Mouse (Mus musculus): ENCODE measurements around the gene Ndufa1. TPM values are rescaled to one million over a fixed set of nuclear protein-coding genes. Genes with fewer than 3 reads are reported as not detected.
"Not testable (repeated sequence)": the region's sequence is repeated elsewhere in the genome, so short reads cannot be mapped to it uniquely, and the experiment has no call there.

The Ndufa1 gene
- polyA plus RNA-seq, 2 experiments: 169 to 273 TPM

DNA sequence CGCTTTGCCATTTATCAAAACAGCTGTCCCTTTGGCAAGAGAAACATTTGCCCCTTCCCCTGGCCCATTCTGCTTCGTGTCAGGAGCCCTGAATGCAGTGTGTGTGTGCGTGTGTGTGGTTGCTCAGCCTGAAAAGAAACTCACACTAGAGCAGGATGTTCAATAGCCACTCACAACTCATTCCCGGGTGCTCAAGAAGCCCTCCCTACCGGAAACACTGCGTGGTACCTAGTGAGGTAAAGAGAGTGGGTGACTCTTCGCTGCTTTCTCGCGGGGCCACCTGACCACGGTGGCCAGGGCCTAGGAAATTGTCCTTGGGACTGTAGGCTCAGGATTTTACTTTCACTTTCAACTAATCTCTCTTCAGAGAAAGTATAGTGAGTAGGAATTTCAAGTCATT is 29.8 kb downstream of the Ndufa1 start:
- WGBS (ENCODE audit: insufficient replicate concordance): 68% methylated on average over 10 of the region's 10 CpGs
- H3K9me3 ChIP-seq (ENCODE audit: control insufficient read depth, low read length): no peaks in the 10 kb centered on the region
- no peaks in the 10 kb centered on the region for H3K4me1 ChIP-seq (replicated peaks; ENCODE audit: control insufficient read depth in 2 of 2, insufficient read depth in 2 of 2, low read length in 1 of 2)
- H3K27me3 ChIP-seq (ENCODE audit: control insufficient read depth, insufficient read depth, low read length): no peaks in the 10 kb centered on the region
- no peak overlapping the region for H3K27ac ChIP-seq
- H3K36me3 ChIP-seq (replicated peaks; ENCODE audit: control insufficient read depth, insufficient read depth, low read depth): no peaks in the 10 kb centered on the region
- DNase-seq (ENCODE audit: low read depth in 3 of 3, low spot score in 3 of 3): no peak
- H3K4me2 ChIP-seq (ENCODE audit: low read depth): no peak overlapping the region
- no peak overlapping the region for H3K4me3 ChIP-seq (ENCODE audit: insufficient read depth in 1 of 2, low read depth in 2 of 2, low read length in 2 of 2)
- TF ChIP-seq CTCF (IDR thresholded peaks at IDR 0.05; ENCODE audit: low read depth): no peak
- no peak for TF ChIP-seq EP300 (IDR thresholded peaks at IDR 0.05; ENCODE audit: low read depth)
- ATAC-seq (ENCODE audit: insufficient read depth): no peak
- H3K9ac ChIP-seq (replicated peaks): no peak overlapping the region

DNA sequence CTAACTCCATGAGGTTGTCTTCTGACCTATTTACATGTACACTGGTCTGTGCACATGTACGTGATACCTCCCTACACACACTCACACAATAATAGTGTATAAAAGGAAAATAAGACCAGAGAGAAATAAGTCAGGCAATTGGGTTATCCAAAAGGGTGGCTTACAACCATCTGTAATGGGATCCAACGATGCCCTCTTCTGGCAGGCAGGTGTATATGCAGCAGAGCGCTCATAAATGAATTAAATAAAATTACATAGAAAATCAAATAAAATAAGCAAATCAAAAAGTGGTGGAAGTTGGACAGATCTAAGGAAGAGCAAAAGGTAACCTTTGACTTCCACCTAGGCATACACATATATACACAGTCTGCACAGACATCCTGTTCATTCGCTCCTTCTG is 33.1 kb downstream of the Ndufa1 start:
- Histone ChIP-seq H3K36me3 (replicated peaks; ENCODE audit: control insufficient read depth, insufficient read depth, low read depth) (no peaks in the 10 kb centered on the region), H3K4me1 (replicated peaks; ENCODE audit: control insufficient read depth in 2 of 2, insufficient read depth in 2 of 2, low read length in 1 of 2) (no peaks in the 10 kb centered on the region), H3K27me3 (ENCODE audit: control insufficient read depth, insufficient read depth, low read length) (no peaks in the 10 kb centered on the region), H3K4me2 (ENCODE audit: low read depth) (no peak overlapping the region), H3K4me3 (ENCODE audit: insufficient read depth in 1 of 2, low read depth in 2 of 2, low read length in 2 of 2) (no peak overlapping the region), H3K9ac (replicated peaks) (no peak overlapping the region), H3K9me3 (ENCODE audit: control insufficient read depth, low read length) (no peaks in the 10 kb centered on the region), H3K27ac (no peak overlapping the region)
- ATAC-seq (ENCODE audit: insufficient read depth): no peak
- WGBS (ENCODE audit: insufficient replicate concordance): 46% methylated on average over 4 of the region's 4 CpGs
- no peak for DNase-seq (ENCODE audit: low read depth in 3 of 3, low spot score in 3 of 3)
- TF ChIP-seq EP300 (IDR thresholded peaks at IDR 0.05; ENCODE audit: low read depth): no peak
- peak; percentile 51 for TF ChIP-seq CTCF (IDR thresholded peaks at IDR 0.05; ENCODE audit: low read depth)

DNA sequence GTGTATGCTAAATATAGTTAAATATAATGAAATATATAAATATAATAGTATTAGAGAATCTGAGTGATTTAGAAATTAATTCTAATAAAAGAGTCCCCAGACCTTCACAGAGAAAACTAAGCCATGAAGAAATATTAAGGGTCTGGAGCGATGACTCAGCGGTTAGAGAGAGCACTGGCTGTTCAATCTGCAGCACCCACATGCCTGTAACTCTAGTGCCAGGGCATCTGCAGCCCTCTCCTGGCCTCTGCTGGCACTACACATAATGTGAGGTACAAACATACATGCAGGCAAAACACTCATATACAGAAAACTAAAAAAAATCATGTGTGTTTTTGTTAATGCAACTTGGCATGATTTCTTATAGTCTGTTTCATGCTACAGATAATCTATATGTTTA is 46.0 kb downstream of the Ndufa1 start:
- Histone ChIP-seq H3K27ac (no peak overlapping the region), H3K4me3 (ENCODE audit: insufficient read depth in 1 of 2, low read depth in 2 of 2, low read length in 2 of 2) (no peak overlapping the region), H3K4me2 (ENCODE audit: low read depth) (no peak overlapping the region), H3K9me3 (ENCODE audit: control insufficient read depth, low read length) (no peaks in the 10 kb centered on the region), H3K9ac (replicated peaks) (no peak overlapping the region), H3K36me3 (replicated peaks; ENCODE audit: control insufficient read depth, insufficient read depth, low read depth) (peaks cover 3% of the 10 kb centered on the region), H3K4me1 (replicated peaks; ENCODE audit: control insufficient read depth in 2 of 2, insufficient read depth in 2 of 2, low read length in 1 of 2) (no peaks in the 10 kb centered on the region), H3K27me3 (ENCODE audit: control insufficient read depth, insufficient read depth, low read length) (no peaks in the 10 kb centered on the region)
- ATAC-seq (ENCODE audit: insufficient read depth) (no peak), DNase-seq (ENCODE audit: low read depth in 3 of 3, low spot score in 3 of 3) (peak; percentile 17 to 26 (median 25))
- TF ChIP-seq EP300 (IDR thresholded peaks at IDR 0.05; ENCODE audit: low read depth) (no peak), CTCF (IDR thresholded peaks at IDR 0.05; ENCODE audit: low read depth) (peak; percentile 47)
- WGBS (ENCODE audit: insufficient replicate concordance): 87% methylated on average over 2 of the region's 2 CpGs

DNA sequence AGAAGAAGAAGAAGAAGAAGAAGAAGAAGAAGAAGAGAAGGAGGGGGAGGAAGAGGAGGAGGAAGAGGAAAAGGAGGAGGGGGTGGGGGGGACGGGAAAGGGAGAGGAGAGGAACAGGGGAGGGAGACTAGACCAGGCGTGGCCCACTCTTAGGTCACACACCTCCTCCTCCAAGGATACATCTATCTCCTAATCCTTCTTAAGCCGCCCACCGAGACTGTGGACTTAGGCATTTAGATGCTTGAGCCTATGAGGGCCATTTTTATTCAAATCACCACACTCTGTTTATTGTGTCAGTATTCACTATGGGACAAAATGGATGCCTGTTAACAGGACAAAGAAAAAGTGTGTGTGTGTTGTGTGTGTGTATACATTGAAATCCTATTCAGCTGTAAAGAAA is 46.5 kb downstream of the Ndufa1 start:
- DNase-seq (ENCODE audit: low read depth in 3 of 3, low spot score in 3 of 3); H3K36me3 ChIP-seq (replicated peaks; ENCODE audit: control insufficient read depth, insufficient read depth, low read depth); H3K9ac ChIP-seq (replicated peaks); H3K9me3 ChIP-seq (ENCODE audit: control insufficient read depth, low read length); H3K4me1 ChIP-seq (replicated peaks; ENCODE audit: control insufficient read depth in 2 of 2, insufficient read depth in 2 of 2, low read length in 1 of 2); ATAC-seq (ENCODE audit: insufficient read depth); H3K27me3 ChIP-seq (ENCODE audit: control insufficient read depth, insufficient read depth, low read length); H3K27ac ChIP-seq; H3K4me3 ChIP-seq (ENCODE audit: insufficient read depth in 1 of 2, low read depth in 2 of 2, low read length in 2 of 2); H3K4me2 ChIP-seq (ENCODE audit: low read depth): not testable (repeated sequence)
- WGBS (ENCODE audit: insufficient replicate concordance): 60% methylated on average over 1 of the region's 4 CpGs

DNA sequence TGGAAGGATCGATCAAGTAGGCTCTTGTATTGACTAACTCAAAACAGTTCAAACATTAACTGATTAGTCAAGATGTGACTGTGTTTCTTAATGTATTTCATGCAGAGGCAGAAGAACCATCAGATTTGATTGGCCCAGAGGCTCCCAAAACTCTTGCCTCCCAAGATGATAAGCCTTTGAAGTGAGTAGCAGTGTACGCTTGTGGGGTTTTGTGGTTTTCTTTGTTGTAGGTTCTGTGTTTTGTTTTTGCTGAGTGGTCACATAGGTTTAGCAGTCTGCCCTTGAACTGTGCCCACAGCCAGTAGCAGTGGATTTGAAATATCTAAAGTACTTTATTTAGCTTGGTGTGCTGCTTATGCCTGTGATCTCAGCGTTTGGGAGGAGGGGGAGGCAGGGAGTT is 49.2 kb downstream of the Ndufa1 start:
- Histone ChIP-seq H3K4me1 (replicated peaks; ENCODE audit: control insufficient read depth in 2 of 2, insufficient read depth in 2 of 2, low read length in 1 of 2) (no peaks in the 10 kb centered on the region), H3K36me3 (replicated peaks; ENCODE audit: control insufficient read depth, insufficient read depth, low read depth) (no peaks in the 10 kb centered on the region; the same call in 1 of the 2 replicates), H3K9ac (replicated peaks) (no peak overlapping the region), H3K27me3 (ENCODE audit: control insufficient read depth, insufficient read depth, low read length) (no peaks in the 10 kb centered on the region), H3K27ac (no peak overlapping the region), H3K4me3 (ENCODE audit: insufficient read depth in 1 of 2, low read depth in 2 of 2, low read length in 2 of 2) (no peak overlapping the region), H3K9me3 (ENCODE audit: control insufficient read depth, low read length) (no peaks in the 10 kb centered on the region), H3K4me2 (ENCODE audit: low read depth) (no peak overlapping the region)
- DNase-seq (ENCODE audit: low read depth in 3 of 3, low spot score in 3 of 3) (no peak), ATAC-seq (ENCODE audit: insufficient read depth) (no peak)
- TF ChIP-seq EP300 (IDR thresholded peaks at IDR 0.05; ENCODE audit: low read depth): no peak
- no peak for TF ChIP-seq CTCF (IDR thresholded peaks at IDR 0.05; ENCODE audit: low read depth)
- WGBS (ENCODE audit: insufficient replicate concordance): 58% methylated on average over 3 of the region's 3 CpGs

Other genes starting within 250 kb of the Ndufa1 start
- 2.1 and 3.0 TPM in 2 replicates for gene Sept6, start 199.4 kb downstream of the Ndufa1 start, polyA plus RNA-seq (2012; rRNA removed)
- 3.0 and 3.1 TPM in 2 replicates for gene Sept6, start 199.4 kb downstream of the Ndufa1 start, polyA plus RNA-seq (2014; fragmentation: Nextera tagmentation; extraction: Ambion mirVana)
- 0.02 TPM in 1 of 2 replicates, not detected in the other for gene Sowahd, start 142.3 kb downstream of the Ndufa1 start, polyA plus RNA-seq (2012; rRNA removed)
- gene Sowahd, start 142.3 kb downstream of the Ndufa1 start, polyA plus RNA-seq (2014; fragmentation: Nextera tagmentation; extraction: Ambion mirVana): 0.11 TPM in 1 of 2 replicates, not detected in the other
- 261 and 564 TPM in 2 replicates for gene Rpl39, start 105.8 kb downstream of the Ndufa1 start, polyA plus RNA-seq (2012; rRNA removed)
- 545 and 615 TPM in 2 replicates for gene Rpl39, start 105.8 kb downstream of the Ndufa1 start, polyA plus RNA-seq (2014; fragmentation: Nextera tagmentation; extraction: Ambion mirVana)
- 6.4 and 13.4 TPM in 2 replicates for gene Upf3b, start 80.8 kb downstream of the Ndufa1 start, polyA plus RNA-seq (2012; rRNA removed)
- 7.4 and 7.9 TPM in 2 replicates for gene Upf3b, start 80.8 kb downstream of the Ndufa1 start, polyA plus RNA-seq (2014; fragmentation: Nextera tagmentation; extraction: Ambion mirVana)
- gene Nkap, start 64.4 kb downstream of the Ndufa1 start, polyA plus RNA-seq (2012; rRNA removed): 1.7 and 2.3 TPM in 2 replicates
- gene Nkap, start 64.4 kb downstream of the Ndufa1 start, polyA plus RNA-seq (2014; fragmentation: Nextera tagmentation; extraction: Ambion mirVana): 4.4 and 5.1 TPM in 2 replicates
- gene Akap14, start 22.3 kb downstream of the Ndufa1 start, polyA plus RNA-seq (2012; rRNA removed): not detected in 2 replicates
- 0.13 TPM in 1 of 2 replicates, not detected in the other for gene Akap14, start 22.3 kb downstream of the Ndufa1 start, polyA plus RNA-seq (2014; fragmentation: Nextera tagmentation; extraction: Ambion mirVana)
- 1.1 and 1.7 TPM in 2 replicates for gene Rnf113a1, start 82 bp upstream of the Ndufa1 start, polyA plus RNA-seq (2012; rRNA removed)
- 2.3 and 3.2 TPM in 2 replicates for gene Rnf113a1, start 82 bp upstream of the Ndufa1 start, polyA plus RNA-seq (2014; fragmentation: Nextera tagmentation; extraction: Ambion mirVana)
- gene Gm9, start 19.9 kb upstream of the Ndufa1 start, polyA plus RNA-seq (2012; rRNA removed): not detected in 2 replicates
- gene Gm9, start 19.9 kb upstream of the Ndufa1 start, polyA plus RNA-seq (2014; fragmentation: Nextera tagmentation; extraction: Ambion mirVana): not detected in 2 replicates
- gene Rhox1, start 31.1 kb upstream of the Ndufa1 start, polyA plus RNA-seq (2012; rRNA removed): not detected in 2 replicates
- gene Rhox1, start 31.1 kb upstream of the Ndufa1 start, polyA plus RNA-seq (2014; fragmentation: Nextera tagmentation; extraction: Ambion mirVana): not detected in 2 replicates
- not detected in 2 replicates for gene Rhox2a, start 53.8 kb upstream of the Ndufa1 start, polyA plus RNA-seq (2012; rRNA removed)
- gene Rhox2a, start 53.8 kb upstream of the Ndufa1 start, polyA plus RNA-seq (2014; fragmentation: Nextera tagmentation; extraction: Ambion mirVana): not detected in 2 replicates
- gene Rhox3a, start 58.8 kb upstream of the Ndufa1 start, polyA plus RNA-seq (2012; rRNA removed): not detected in 2 replicates
- gene Rhox3a, start 58.8 kb upstream of the Ndufa1 start, polyA plus RNA-seq (2014; fragmentation: Nextera tagmentation; extraction: Ambion mirVana): not detected in 2 replicates
- gene Rhox4a, start 74.2 kb upstream of the Ndufa1 start, polyA plus RNA-seq (2012; rRNA removed): not detected in 2 replicates
- not detected in 2 replicates for gene Rhox4a, start 74.2 kb upstream of the Ndufa1 start, polyA plus RNA-seq (2014; fragmentation: Nextera tagmentation; extraction: Ambion mirVana)
- gene Rhox3a2, start 188.9 kb upstream of the Ndufa1 start, polyA plus RNA-seq (2012; rRNA removed): not detected in 2 replicates
- not detected in 2 replicates for gene Rhox3a2, start 188.9 kb upstream of the Ndufa1 start, polyA plus RNA-seq (2014; fragmentation: Nextera tagmentation; extraction: Ambion mirVana)
- not detected in 2 replicates for gene Rhox4a2, start 199.7 kb upstream of the Ndufa1 start, polyA plus RNA-seq (2012; rRNA removed)
- not detected in 2 replicates for gene Rhox4a2, start 199.7 kb upstream of the Ndufa1 start, polyA plus RNA-seq (2014; fragmentation: Nextera tagmentation; extraction: Ambion mirVana)
- not detected in 2 replicates for gene Rhox2b, start 220.9 kb upstream of the Ndufa1 start, polyA plus RNA-seq (2012; rRNA removed)
- gene Rhox2b, start 220.9 kb upstream of the Ndufa1 start, polyA plus RNA-seq (2014; fragmentation: Nextera tagmentation; extraction: Ambion mirVana): not detected in 2 replicates
- not detected in 2 replicates for gene Rhox4b, start 241.3 kb upstream of the Ndufa1 start, polyA plus RNA-seq (2012; rRNA removed)
- not detected in 2 replicates for gene Rhox4b, start 241.3 kb upstream of the Ndufa1 start, polyA plus RNA-seq (2014; fragmentation: Nextera tagmentation; extraction: Ambion mirVana)

All from liver, embryonic 14.5 days (tissue).